Mouse (Mus musculus) embryonic facial prominence, embryonic 15.5 days (tissue): ENCODE results near the gene Galntl6. TPM values are rescaled to one million over a fixed set of nuclear protein-coding genes. Genes with fewer than 3 reads are reported as not detected.
A peak's percentile ranks its signal among the peaks of the same experiment; 100 is the strongest.

Source experiments
- ATAC-seq: fragments of 200-750 bp; cut with Nextera tagmentation; 2 replicates; pipeline ENCODE4 v1.8.0; 2017; ENCODE audit warnings: low read depth, moderate TSS enrichment; ENCODE audit not compliant: insufficient number of reproducible peaks, low FRiP score, low TSS enrichment
- H3K27ac ChIP-seq: fragments of 300-500 bp; sonication (generic); replicated peaks from 2 replicates; pipeline ENCODE4 v1.5.1; 2015; ENCODE audit warnings: mild to moderate bottlenecking, inconsistent platforms
- H3K27me3 ChIP-seq: fragments of 300-500 bp; sonication (generic); 2 replicates; pipeline ENCODE4 v1.6.1; 2015; ENCODE audit warnings: inconsistent platforms
- H3K36me3 ChIP-seq: fragments of 300-500 bp; sonication (generic); 2 replicates; pipeline ENCODE4 v1.6.1; 2015; ENCODE audit warnings: mild to moderate bottlenecking, inconsistent platforms
- H3K4me1 ChIP-seq: fragments of 300-500 bp; sonication (generic); 2 replicates; pipeline ENCODE4 v1.6.1; 2015; ENCODE audit warnings: inconsistent platforms
- H3K4me2 ChIP-seq: fragments of 300-500 bp; sonication (generic); replicated peaks from 2 replicates; pipeline ENCODE4 v1.6.1; 2015; ENCODE audit warnings: mild to moderate bottlenecking, inconsistent platforms
- H3K4me3 ChIP-seq: fragments of 300-500 bp; sonication (generic); replicated peaks from 2 replicates; pipeline ENCODE4 v1.5.1; 2015; ENCODE audit warnings: mild to moderate bottlenecking, inconsistent platforms
- H3K9ac ChIP-seq: fragments of 300-500 bp; sonication (generic); 2 replicates; pipeline ENCODE4 v1.6.1; 2015; ENCODE audit warnings: inconsistent platforms
- H3K9me3 ChIP-seq: fragments of 300-500 bp; sonication (generic); replicated peaks from 2 replicates; pipeline ENCODE4 v1.6.1; 2016; ENCODE audit warnings: inconsistent platforms
- WGBS: fragments of 180-500 bp; shearing (Covaris S2); methylation state at CpG from one replicate; pipeline ENCODE4 v1.1.7; 2015; 5-methylcytosine and 5-hydroxymethylcytosine counted together
- polyA plus RNA-seq: library from polyadenylated mRNA; unstranded; fragments of >200 nt; fragmentation: Nextera tagmentation; extraction: Ambion mirVana; gene quantifications from 2 replicates; pipeline ENCODE4 v1.2.1, GENCODE M21; 2015

Galntl6 gene
- polyA plus RNA-seq, 1 experiment from 2014 or later, result 1.7 TPM

- Histone ChIP-seq H3K4me2 (0 out of 2 replicates have a peak overlapping the region, but pooled peaks have one; percentile 9), H3K4me3 (no peak overlapping the region), H3K4me1 (peaks cover 5% of the 10 kb centered on the region; the same call in 1 of the 2 replicates), H3K27ac (0 out of 2 replicates have a peak overlapping the region, but pooled peaks have one; percentile 34), H3K36me3 (no peaks in the 10 kb centered on the region), H3K9me3 (no peaks in the 10 kb centered on the region), H3K27me3 (no peaks in the 10 kb centered on the region), H3K9ac (no peak overlapping the region)
- 30% methylated on average over 12 of the region's 12 CpGs for WGBS
- ATAC-seq, result 0 out of 2 replicates have a peak, but pooled peaks have one; percentile 39
These were observed 949.9 kb downstream of the Galntl6 start for GRCm38 (mm10) chr8:57962286-57963110.

- no peak overlapping the region for H3K4me2 ChIP-seq
- H3K9ac ChIP-seq, result no peak overlapping the region
- no peak for ATAC-seq
- H3K27ac ChIP-seq, result no peak overlapping the region
- H3K4me3 ChIP-seq, result no peak overlapping the region
- peaks cover 5% of the 10 kb centered on the region; the same call in 1 of the 2 replicates for H3K4me1 ChIP-seq
- no peaks in the 10 kb centered on the region for H3K27me3 ChIP-seq
- no peaks in the 10 kb centered on the region for H3K36me3 ChIP-seq
- 53% methylated on average over 3 of the region's 3 CpGs for WGBS
- H3K9me3 ChIP-seq, result no peaks in the 10 kb centered on the region
These were observed 953.3 kb downstream of the Galntl6 start for GRCm38 (mm10) chr8:57959136-57959535.

- Histone ChIP-seq H3K4me1 (peaks cover 5% of the 10 kb centered on the region; the same call in 1 of the 2 replicates), H3K9ac (no peak overlapping the region)
These were observed 954.1 kb downstream of the Galntl6 start for GRCm38 (mm10) chr8:57958121-57958901.

GRCm38 (mm10) chr8:57955501-57955900 lies 956.9 kb downstream of the Galntl6 start:
- no peak overlapping the region for H3K4me2 ChIP-seq
- no peaks in the 10 kb centered on the region for H3K36me3 ChIP-seq
- no peak overlapping the region for H3K9ac ChIP-seq
- H3K27ac ChIP-seq, result no peak overlapping the region
- no peak overlapping the region for H3K4me3 ChIP-seq
- H3K9me3 ChIP-seq, result no peaks in the 10 kb centered on the region
- no peak for ATAC-seq
- H3K27me3 ChIP-seq, result no peaks in the 10 kb centered on the region
- 69% methylated on average over 7 of the region's 7 CpGs for WGBS
- no peaks in the 10 kb centered on the region for H3K4me1 ChIP-seq

More at GRCm38 (mm10) chr8:57958121-57958901, 954.1 kb downstream of the Galntl6 start:
- peak; percentile 39; the same call in 1 of the 2 replicates for ATAC-seq
- Histone ChIP-seq H3K4me3 (no peak overlapping the region), H3K4me2 (no peak overlapping the region), H3K27me3 (no peaks in the 10 kb centered on the region), H3K27ac (no peak overlapping the region), H3K9me3 (no peaks in the 10 kb centered on the region), H3K36me3 (no peaks in the 10 kb centered on the region)
- 21% methylated on average over 16 of the region's 16 CpGs for WGBS

GRCm38 (mm10) chr8:57941113-57941512 lies 971.3 kb downstream of the Galntl6 start:
- no peak for ATAC-seq
- no peaks in the 10 kb centered on the region for H3K9me3 ChIP-seq
- 64% methylated on average over 2 of the region's 2 CpGs for WGBS
- no peak overlapping the region for H3K9ac ChIP-seq
- H3K4me2 ChIP-seq, result no peak overlapping the region
- no peaks in the 10 kb centered on the region for H3K27me3 ChIP-seq
- no peaks in the 10 kb centered on the region for H3K4me1 ChIP-seq
- H3K4me3 ChIP-seq, result no peak overlapping the region
- H3K36me3 ChIP-seq, result no peaks in the 10 kb centered on the region
- H3K27ac ChIP-seq, result no peak overlapping the region

GRCm38 (mm10) chr8:57939856-57940420 lies 972.5 kb downstream of the Galntl6 start:
- Histone ChIP-seq H3K4me2 (peak overlapping the region; percentile 42; the same call in 1 of the 2 replicates), H3K9ac (no peak overlapping the region), H3K9me3 (no peaks in the 10 kb centered on the region), H3K36me3 (no peaks in the 10 kb centered on the region), H3K27ac (no peak overlapping the region), H3K27me3 (no peaks in the 10 kb centered on the region), H3K4me3 (0 out of 2 replicates have a peak overlapping the region, but pooled peaks have one; percentile 8), H3K4me1 (no peaks in the 10 kb centered on the region)
- ATAC-seq, result no peak
- 49% methylated on average over 5 of the region's 5 CpGs for WGBS

GRCm38 (mm10) chr8:57939177-57939855 lies 973.1 kb downstream of the Galntl6 start:
- Histone ChIP-seq H3K4me2 (peak overlapping the region; percentile 42; the same call in 1 of the 2 replicates), H3K27ac (no peak overlapping the region), H3K9ac (no peak overlapping the region), H3K36me3 (no peaks in the 10 kb centered on the region), H3K4me3 (0 out of 2 replicates have a peak overlapping the region, but pooled peaks have one; percentile 8), H3K4me1 (no peaks in the 10 kb centered on the region), H3K27me3 (no peaks in the 10 kb centered on the region), H3K9me3 (no peaks in the 10 kb centered on the region)
- no peak for ATAC-seq
- 15% methylated on average over 8 of the region's 8 CpGs for WGBS

- Histone ChIP-seq H3K27me3 (no peaks in the 10 kb centered on the region), H3K9ac (no peak overlapping the region), H3K4me2 (no peak overlapping the region), H3K27ac (no peak overlapping the region), H3K4me1 (no peaks in the 10 kb centered on the region), H3K9me3 (no peaks in the 10 kb centered on the region), H3K36me3 (no peaks in the 10 kb centered on the region), H3K4me3 (no peak overlapping the region)
- no peak for ATAC-seq
- WGBS, result 74% methylated on average over 6 of the region's 6 CpGs
These were observed 985.4 kb downstream of the Galntl6 start for GRCm38 (mm10) chr8:57927074-57927473.

GRCm38 (mm10) chr8:57923556-57923955 lies 988.9 kb downstream of the Galntl6 start:
- no peak overlapping the region for H3K27ac ChIP-seq
- H3K4me1 ChIP-seq, result no peaks in the 10 kb centered on the region
- no peak for ATAC-seq
- H3K27me3 ChIP-seq, result no peaks in the 10 kb centered on the region
- H3K36me3 ChIP-seq, result no peaks in the 10 kb centered on the region
- H3K4me2 ChIP-seq, result no peak overlapping the region
- no peak overlapping the region for H3K9ac ChIP-seq
- 48% methylated on average over 6 of the region's 6 CpGs for WGBS
- H3K9me3 ChIP-seq, result no peaks in the 10 kb centered on the region
- no peak overlapping the region for H3K4me3 ChIP-seq

- no peak for ATAC-seq
- WGBS, result 64% methylated on average over 6 of the region's 6 CpGs
- Histone ChIP-seq H3K27me3 (no peaks in the 10 kb centered on the region), H3K27ac (no peak overlapping the region), H3K4me1 (no peaks in the 10 kb centered on the region), H3K4me2 (no peak overlapping the region), H3K4me3 (no peak overlapping the region), H3K9me3 (no peaks in the 10 kb centered on the region), H3K36me3 (no peaks in the 10 kb centered on the region), H3K9ac (no peak overlapping the region)
These were observed 989.3 kb downstream of the Galntl6 start for GRCm38 (mm10) chr8:57923130-57923529.
